Mouse (Mus musculus): ENCODE results near the gene E430018J23Rik. TPM values are rescaled to one million over a fixed set of nuclear protein-coding genes. Genes with fewer than 3 reads are reported as not detected.
A peak's percentile ranks its signal among the peaks of the same experiment; 100 is the strongest.
"Not testable (repeated sequence)": the region's sequence is repeated elsewhere in the genome, so short reads cannot be mapped to it uniquely, and the experiment has no call there.

The E430018J23Rik gene
- 5.6 and 6.4 TPM in 2 replicates for polyA plus RNA-seq (2015; fragmentation: Nextera tagmentation; extraction: Ambion mirVana)

DNA sequence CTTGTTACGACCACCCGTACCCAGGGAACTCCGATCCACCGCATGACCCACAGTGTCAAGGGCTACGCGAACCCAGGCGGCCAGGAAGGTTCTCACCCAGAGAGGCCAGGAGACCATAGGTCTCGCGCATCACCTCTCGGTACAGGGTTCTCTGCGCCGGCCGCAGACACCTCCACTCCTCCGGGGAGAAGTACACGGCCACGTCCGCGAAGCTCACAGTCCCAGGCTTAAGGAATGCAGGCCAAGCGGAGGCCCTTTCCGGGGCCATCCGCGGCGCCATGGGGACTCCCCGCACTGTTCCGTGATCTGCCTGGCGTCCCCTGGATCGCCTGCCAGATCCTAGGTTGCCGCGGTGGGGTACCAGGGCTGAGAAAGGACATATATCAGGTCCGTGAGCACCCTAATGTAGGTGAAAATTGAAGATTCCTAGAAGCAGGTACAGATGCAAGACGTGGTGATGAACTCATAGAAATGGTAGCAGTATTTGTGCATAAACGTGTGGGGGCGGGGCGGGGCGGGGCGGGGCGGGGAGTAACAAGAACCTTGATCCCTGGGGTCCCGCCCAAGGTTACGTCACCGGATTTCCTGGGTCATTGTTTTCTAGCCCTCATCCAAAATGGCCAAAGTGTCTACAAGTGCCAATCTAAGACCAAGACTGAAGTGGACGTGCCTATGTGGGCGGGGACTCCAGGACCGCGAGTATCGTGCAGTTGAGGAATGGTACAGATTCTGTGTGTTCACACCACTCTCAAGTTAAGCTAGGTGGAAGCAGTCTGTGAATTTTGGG, at the start of gene E430018J23Rik:
Gene E430018J23Rik, minus strand, starts transcription at position 473 of the 787 bp plus-strand sequence.
- no peaks in the 10 kb centered on the region for H3K36me3 ChIP-seq
- H3K9me3 ChIP-seq: no peaks in the 10 kb centered on the region
- peak; percentile 95 for ATAC-seq (ENCODE audit: low FRiP score, low read depth)
- under 1% methylated on average over 45 of the region's 45 CpGs for WGBS
- peak within 1 kb of the TSS; percentile 60 for H3K4me2 ChIP-seq
- H3K9ac ChIP-seq: peak within 1 kb of the TSS; percentile 85
- H3K27me3 ChIP-seq: no peaks in the 10 kb centered on the region
- peaks cover 16% of the 10 kb centered on the region for H3K4me1 ChIP-seq (replicated peaks)
- peak within 1 kb of the TSS; percentile 79 for H3K4me3 ChIP-seq
- peak within 1 kb of the TSS; percentile 91 for H3K27ac ChIP-seq (replicated peaks)

DNA sequence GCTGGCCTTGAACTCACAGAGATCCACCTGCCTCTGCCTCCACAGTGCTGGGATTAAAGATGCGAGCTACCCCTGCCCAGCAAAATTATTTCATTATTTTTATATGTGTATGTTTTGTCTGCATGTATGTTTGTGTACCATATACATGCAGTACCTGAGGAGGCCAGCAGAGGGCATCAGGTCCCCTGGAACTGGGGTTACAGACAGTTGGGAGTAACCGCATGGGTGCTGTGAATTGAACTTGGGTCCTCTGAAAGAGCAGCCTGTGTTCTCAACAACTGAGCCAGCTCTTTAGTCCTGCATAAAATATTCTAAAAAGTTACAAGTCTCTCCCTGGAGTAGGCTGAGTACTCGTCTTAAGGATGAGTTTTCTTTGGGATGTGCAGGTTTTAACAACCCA, 44.3 kb upstream of the E430018J23Rik start:
- Histone ChIP-seq H3K9me3 (no peaks in the 10 kb centered on the region), H3K36me3 (peaks cover 14% of the 10 kb centered on the region; the same call in 1 of the 2 replicates), H3K27ac (replicated peaks) (no peak overlapping the region), H3K4me2 (no peak overlapping the region), H3K27me3 (no peaks in the 10 kb centered on the region), H3K4me1 (replicated peaks) (no peaks in the 10 kb centered on the region), H3K4me3 (no peak overlapping the region), H3K9ac (no peak overlapping the region)
- ATAC-seq (ENCODE audit: low FRiP score, low read depth): no peak
- 94% methylated on average over 3 of the region's 3 CpGs for WGBS

DNA sequence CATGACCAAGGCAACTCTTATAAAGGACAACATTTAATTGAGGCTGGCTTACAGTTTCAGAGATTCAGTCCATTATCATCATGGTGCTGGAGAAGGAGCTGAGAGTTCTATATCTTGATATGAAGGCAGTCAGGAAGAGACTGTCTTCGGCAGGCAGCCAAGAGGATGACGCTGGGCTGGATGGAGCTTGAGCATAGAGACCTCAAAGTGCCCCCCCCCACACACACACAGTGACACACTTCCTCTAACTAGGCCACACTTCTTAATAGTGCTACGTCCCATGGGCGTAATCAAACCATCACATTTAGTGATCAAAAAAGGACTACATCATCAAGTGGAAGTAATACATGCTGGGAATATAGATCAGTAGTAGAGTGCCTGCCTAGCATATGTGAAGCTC, 41.8 kb upstream of the E430018J23Rik start:
- Histone ChIP-seq H3K9me3 (no peaks in the 10 kb centered on the region), H3K9ac (no peak overlapping the region), H3K36me3 (no peaks in the 10 kb centered on the region), H3K4me2 (no peak overlapping the region), H3K27me3 (no peaks in the 10 kb centered on the region), H3K4me3 (no peak overlapping the region), H3K4me1 (replicated peaks) (no peaks in the 10 kb centered on the region), H3K27ac (replicated peaks) (no peak overlapping the region)
- 90% methylated on average over 4 of the region's 4 CpGs for WGBS
- no peak for ATAC-seq (ENCODE audit: low FRiP score, low read depth)

DNA sequence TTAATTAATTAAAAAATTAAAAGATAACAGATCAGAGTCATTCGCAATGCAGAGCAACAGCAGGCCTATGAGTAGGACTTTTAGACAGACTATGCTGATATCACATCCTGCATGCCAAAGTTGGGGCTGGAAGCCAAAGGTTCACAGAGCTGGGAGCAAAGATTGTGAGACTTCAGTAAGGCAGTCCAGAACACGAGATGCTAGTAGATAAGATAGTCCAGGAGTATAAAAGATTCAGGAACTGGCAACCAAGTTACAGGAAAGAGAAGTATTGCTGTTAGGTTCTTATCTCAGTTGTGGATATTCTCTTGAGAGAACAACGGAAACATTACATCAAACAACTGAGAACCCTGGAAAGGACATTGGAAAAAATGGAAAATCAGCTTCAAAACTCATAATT, 32.9 kb upstream of the E430018J23Rik start:
- H3K9ac ChIP-seq: no peak overlapping the region
- H3K4me1 ChIP-seq (replicated peaks): peaks cover 10% of the 10 kb centered on the region
- no peaks in the 10 kb centered on the region for H3K36me3 ChIP-seq
- ATAC-seq (ENCODE audit: low FRiP score, low read depth): no peak
- no peak overlapping the region for H3K4me3 ChIP-seq
- H3K4me2 ChIP-seq: no peak overlapping the region
- H3K27me3 ChIP-seq: peaks cover 6% of the 10 kb centered on the region
- no peak overlapping the region for H3K27ac ChIP-seq (replicated peaks)
- H3K9me3 ChIP-seq: no peaks in the 10 kb centered on the region
- WGBS: 81% methylated on average over 3 of the region's 3 CpGs

DNA sequence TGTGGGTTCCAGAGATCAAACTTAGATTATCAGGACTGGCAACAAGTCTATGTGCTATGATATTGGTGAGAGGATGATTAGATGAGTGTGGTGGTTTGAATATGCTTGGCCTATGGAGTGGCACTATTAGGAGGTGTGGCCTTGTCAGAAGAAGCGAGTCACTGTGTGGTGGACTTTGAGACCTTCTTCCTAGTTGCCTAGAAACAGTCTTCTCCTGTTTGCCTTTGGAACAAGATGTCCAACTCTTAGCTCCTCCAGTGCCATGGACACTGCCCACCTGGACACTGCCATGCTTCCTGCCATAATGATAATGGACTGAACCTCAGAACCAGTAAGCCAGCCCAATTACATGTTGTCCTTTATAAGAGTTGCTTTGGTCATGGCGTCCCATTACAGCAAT, 32.5 kb upstream of the E430018J23Rik start:
- ATAC-seq (ENCODE audit: low FRiP score, low read depth): no peak
- H3K9me3 ChIP-seq: no peaks in the 10 kb centered on the region
- H3K27ac ChIP-seq (replicated peaks): no peak overlapping the region
- H3K4me2 ChIP-seq: no peak overlapping the region
- WGBS: 93% methylated on average over 2 of the region's 2 CpGs
- H3K27me3 ChIP-seq: peaks cover 6% of the 10 kb centered on the region
- no peak overlapping the region for H3K9ac ChIP-seq
- peaks cover 14% of the 10 kb centered on the region for H3K4me1 ChIP-seq (replicated peaks)
- no peaks in the 10 kb centered on the region for H3K36me3 ChIP-seq
- H3K4me3 ChIP-seq: no peak overlapping the region

DNA sequence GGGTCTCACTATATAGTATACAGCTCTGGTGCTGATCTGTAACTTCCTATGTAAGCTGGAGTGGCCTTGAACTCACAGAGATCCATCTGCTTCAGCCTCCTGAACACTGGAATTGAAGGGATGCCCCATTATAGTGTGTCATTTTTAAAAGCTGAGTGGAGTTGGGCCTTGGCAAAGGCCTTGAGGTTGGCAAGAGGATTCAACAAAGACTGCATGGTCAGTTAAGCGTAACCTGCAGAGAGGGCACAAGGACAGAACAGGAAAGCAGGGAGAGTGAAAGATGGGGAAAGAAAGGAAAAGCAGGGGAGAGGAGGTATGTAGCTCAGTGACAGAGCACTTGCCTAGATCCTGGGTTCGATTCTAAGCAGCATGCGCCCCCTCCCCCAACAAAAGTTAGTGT, 31.9 kb upstream of the E430018J23Rik start:
- H3K36me3 ChIP-seq: no peaks in the 10 kb centered on the region
- no peaks in the 10 kb centered on the region for H3K9me3 ChIP-seq
- peaks cover 18% of the 10 kb centered on the region for H3K4me1 ChIP-seq (replicated peaks)
- no peak overlapping the region for H3K4me2 ChIP-seq
- ATAC-seq (ENCODE audit: low FRiP score, low read depth): no peak
- no peak overlapping the region for H3K9ac ChIP-seq
- H3K27ac ChIP-seq (replicated peaks): no peak overlapping the region
- H3K27me3 ChIP-seq: peaks cover 6% of the 10 kb centered on the region
- WGBS: 88% methylated on average over 3 of the region's 3 CpGs
- H3K4me3 ChIP-seq: no peak overlapping the region

DNA sequence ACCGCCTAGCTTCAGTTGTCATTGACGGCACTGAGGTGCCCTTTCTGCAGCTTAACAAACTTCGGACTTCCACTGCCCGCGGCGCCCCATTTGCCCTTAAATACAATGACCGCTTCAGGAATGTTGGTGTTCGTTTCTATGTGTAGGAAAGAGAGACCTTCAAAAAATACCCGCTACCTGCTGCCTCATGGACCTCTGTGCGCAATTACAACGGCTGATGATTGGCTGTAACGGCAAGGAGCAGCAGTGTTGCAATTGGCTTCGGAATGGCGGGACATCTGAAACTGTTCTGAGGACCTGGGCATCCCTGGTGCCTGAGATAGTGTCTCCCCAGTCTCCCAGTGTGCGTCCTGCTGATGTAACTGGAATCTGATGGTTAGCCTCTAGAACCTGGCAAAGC, 28.8 kb upstream of the E430018J23Rik start:
- WGBS: under 1% methylated on average over 15 of the region's 15 CpGs
- Histone ChIP-seq H3K4me3 (peak overlapping the region; percentile 78), H3K9me3 (no peaks in the 10 kb centered on the region), H3K27me3 (peaks cover 6% of the 10 kb centered on the region), H3K4me1 (replicated peaks) (peaks cover 18% of the 10 kb centered on the region), H3K27ac (replicated peaks) (peak overlapping the region; percentile 84), H3K9ac (peak overlapping the region; percentile 92), H3K4me2 (peak overlapping the region; percentile 92), H3K36me3 (peaks cover 7% of the 10 kb centered on the region; the same call in 1 of the 2 replicates)
- ATAC-seq (ENCODE audit: low FRiP score, low read depth): peak; percentile 85

DNA sequence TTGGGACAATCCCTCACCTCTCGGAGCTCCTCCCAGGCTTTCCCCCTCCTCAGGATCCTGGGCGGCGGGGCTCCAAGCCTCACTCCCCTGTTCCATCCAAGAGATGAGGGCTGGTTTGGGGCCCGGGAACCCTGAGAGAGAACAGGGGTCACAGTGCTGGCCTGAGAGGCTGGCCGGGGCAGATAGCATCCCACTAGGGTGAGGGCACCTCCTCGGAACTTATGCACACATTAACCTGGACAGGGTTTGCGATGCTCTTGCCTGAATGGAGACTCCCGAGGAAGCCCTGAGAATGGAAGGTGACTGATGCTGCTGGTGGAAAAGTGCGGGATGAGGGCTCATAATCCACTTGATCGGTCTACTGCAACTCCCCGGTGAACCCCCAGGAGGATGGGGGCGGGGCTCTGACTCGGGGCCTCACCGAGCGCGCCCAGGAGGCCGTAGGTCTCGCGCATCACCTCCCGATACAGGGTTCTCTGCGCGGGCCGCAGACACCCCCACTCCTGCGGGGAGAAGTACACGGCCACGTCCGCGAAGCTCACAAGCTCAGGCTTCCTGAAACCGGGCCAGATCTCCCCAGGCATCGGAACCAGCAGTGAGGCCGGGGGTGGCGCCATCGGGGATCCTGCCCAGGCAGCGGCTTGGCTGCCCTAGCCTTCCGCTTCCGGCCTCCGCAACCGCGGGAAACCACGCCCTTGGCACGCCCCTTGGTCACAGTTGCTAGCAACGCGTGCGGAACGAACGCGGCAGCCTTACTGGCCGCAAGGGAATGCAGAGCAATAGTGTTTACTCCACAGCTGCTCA, 28.2 kb upstream of the E430018J23Rik start, which contains the start of gene Zfp688:
Gene Zfp688, minus strand, starts transcription at position 681 of the 804 bp plus-strand sequence.
- peaks cover 7% of the 10 kb centered on the region; the same call in 1 of the 2 replicates for H3K36me3 ChIP-seq
- H3K9ac ChIP-seq: peak within 1 kb of the TSS; percentile 92
- H3K27me3 ChIP-seq: peaks cover 6% of the 10 kb centered on the region
- peaks cover 18% of the 10 kb centered on the region for H3K4me1 ChIP-seq (replicated peaks)
- H3K27ac ChIP-seq (replicated peaks): peak within 1 kb of the TSS; percentile 84
- peak within 1 kb of the TSS; percentile 78 for H3K4me3 ChIP-seq
- ATAC-seq (ENCODE audit: low FRiP score, low read depth): peak; percentile 96
- under 1% methylated on average over 48 of the region's 48 CpGs for WGBS
- H3K4me2 ChIP-seq: peak within 1 kb of the TSS; percentile 92
- no peaks in the 10 kb centered on the region for H3K9me3 ChIP-seq

DNA sequence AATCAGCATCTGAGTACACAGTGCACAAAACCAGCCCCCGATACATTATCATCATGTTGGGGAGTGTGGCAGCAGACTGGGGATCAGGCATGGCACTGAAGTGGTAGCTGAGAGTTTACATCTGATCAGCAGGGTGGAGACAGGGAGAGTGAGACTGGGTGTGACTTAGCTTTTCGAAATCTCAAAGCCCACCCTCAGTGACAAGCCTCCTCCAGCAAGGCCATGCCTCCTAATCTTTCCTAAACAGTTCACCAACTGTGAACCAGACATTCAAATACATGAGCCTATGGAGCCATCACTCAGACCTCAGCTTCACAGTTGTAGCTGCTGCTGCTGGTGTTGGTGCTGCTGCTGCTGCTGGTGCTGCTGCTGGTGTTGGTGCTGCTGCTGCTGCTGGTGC, 18.0 kb upstream of the E430018J23Rik start:
- no peak for ATAC-seq (ENCODE audit: low FRiP score, low read depth)
- no peak overlapping the region for H3K9ac ChIP-seq
- WGBS: 79% methylated on average over 2 of the region's 2 CpGs

DNA sequence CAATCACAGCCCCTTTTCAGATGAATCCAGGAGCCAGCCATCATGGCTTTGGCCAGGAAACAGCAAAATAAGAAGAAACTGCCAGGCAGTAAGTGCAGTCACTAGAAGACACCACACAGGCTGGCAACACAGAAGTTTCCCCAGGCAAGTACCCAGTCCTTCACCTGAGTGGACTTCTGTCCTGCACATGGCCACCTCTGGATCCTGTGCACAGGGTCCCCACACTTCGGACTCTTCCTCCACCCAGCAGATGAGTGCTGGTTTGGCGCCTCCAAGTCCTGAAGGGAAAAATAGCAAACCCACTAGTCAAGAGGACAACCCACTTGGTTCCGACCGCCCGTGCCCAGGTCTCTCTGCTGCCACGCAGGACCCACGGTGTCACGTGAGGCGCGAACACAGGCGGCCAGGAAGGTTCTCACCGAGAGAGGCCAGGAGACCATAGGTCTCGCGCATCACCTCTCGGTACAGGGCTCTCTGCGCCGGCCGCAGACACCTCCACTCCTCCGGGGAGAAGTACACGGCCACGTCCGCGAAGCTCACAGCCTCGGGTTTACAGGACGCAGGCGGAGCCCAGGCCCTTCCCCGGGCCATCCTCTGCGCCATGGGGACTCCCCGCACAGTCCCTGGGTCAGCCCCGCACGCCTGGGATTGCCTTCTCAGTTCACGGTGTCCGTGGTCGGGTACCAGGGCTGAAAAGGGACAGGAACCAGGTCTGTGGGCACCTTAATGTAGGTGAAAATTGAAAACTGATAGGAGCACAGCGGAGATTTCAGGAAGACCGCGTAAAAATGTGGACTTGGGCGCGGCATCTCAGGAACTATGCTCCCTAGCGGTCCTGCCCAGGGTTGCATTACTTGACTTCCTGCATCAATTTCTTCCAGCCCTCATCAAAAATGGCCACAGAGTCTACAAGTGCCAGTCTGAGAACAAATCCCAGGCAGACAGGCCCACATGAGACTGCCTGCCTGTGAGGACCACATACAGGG, 12.9 kb upstream of the E430018J23Rik start, which contains the start of gene Zfp764:
Gene Zfp764, minus strand, starts transcription at position 821 of the 986 bp plus-strand sequence.
- H3K27me3 ChIP-seq, H3K9me3 ChIP-seq, H3K36me3 ChIP-seq: not testable (repeated sequence)
- ATAC-seq (ENCODE audit: low FRiP score, low read depth): peak; percentile 91
- 9% methylated on average over 40 of the region's 40 CpGs for WGBS
- peak within 1 kb of the TSS; percentile 60 for H3K4me3 ChIP-seq
- H3K4me1 ChIP-seq (replicated peaks): peaks cover 11% of the 10 kb centered on the region
- peak within 1 kb of the TSS; percentile 96 for H3K4me2 ChIP-seq
- H3K27ac ChIP-seq (replicated peaks): peak within 1 kb of the TSS; percentile 83
- H3K9ac ChIP-seq: peak within 1 kb of the TSS; percentile 75

More for the DNA sequence above, 18.0 kb upstream of the E430018J23Rik start:
- Histone ChIP-seq H3K4me3 (no peak overlapping the region), H3K4me1 (replicated peaks) (peaks cover 4% of the 10 kb centered on the region), H3K4me2 (no peak overlapping the region), H3K27me3 (no peaks in the 10 kb centered on the region), H3K27ac (replicated peaks) (no peak overlapping the region), H3K36me3 (no peaks in the 10 kb centered on the region), H3K9me3 (no peaks in the 10 kb centered on the region)

DNA sequence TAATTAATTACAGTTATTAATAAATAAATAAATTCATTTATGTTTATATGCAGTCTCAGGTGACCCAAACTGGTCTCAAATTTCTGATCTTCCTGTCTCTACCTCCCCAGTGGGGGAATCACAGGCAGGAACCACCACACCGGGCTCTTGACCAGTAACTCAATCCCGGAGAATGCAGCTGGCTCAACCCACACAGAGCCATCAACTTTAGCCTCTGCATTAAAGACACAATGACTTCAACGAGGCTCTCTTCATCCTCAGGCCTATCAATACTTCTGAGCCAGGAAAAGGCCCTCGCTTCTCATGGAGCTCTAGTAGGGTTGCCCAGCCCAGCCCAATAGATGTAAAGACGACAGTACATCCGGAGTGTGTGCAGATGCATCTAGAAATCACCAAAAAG, 10.7 kb upstream of the E430018J23Rik start:
- not testable (repeated sequence) for H3K27me3 ChIP-seq; H3K9ac ChIP-seq; H3K27ac ChIP-seq (replicated peaks); H3K4me3 ChIP-seq; H3K36me3 ChIP-seq; ATAC-seq (ENCODE audit: low FRiP score, low read depth); H3K9me3 ChIP-seq; H3K4me2 ChIP-seq
- H3K4me1 ChIP-seq (replicated peaks): peaks cover 11% of the 10 kb centered on the region
- WGBS: 95% methylated on average over 6 of the region's 6 CpGs

Data from hindbrain, embryonic 15.5 days (tissue).